Mouse (Mus musculus): Measurements from ENCODE around the gene Ank2.

Gene Ank2

DNA sequence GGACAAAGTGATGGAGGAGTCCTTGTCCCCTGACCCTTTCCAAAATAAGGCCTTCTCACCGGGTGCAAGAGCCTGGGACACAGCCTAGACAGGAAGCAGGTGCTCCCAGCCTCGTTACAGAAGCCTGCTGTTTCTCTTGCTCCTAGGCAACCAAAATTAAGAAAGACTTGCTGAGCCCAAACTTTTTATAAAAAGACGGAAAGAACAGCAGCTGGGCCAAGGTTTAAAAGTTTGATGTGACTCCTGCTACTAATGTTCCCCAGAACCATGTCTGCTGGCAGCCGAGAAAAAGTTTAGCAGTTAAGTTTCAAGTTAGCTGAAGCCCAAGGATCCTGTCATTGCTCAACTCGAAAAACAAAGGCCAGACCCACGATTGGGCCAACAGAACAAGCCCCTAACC is 480.0 kb downstream of the Ank2 start:
- no peak for DNase-seq (ENCODE audit: low read depth)

DNA sequence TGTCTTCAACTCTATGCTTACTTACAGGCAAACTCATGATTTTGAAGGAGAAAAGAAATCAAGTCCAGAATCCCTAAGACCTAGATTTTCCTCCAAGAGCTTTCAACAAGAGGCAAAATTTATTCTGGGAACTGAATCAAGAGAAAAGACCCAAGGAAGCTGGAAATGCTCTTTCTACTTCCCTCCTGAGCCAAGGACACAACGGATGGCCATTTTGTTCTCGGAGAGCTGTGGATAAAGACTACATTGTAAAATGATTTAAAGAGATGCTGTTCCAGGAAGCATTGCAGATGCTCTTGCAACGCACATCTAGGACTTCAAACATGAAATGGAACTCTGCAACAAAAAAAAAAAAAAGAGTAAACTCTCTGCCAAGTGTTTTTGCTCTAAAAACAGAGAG is 481.6 kb downstream of the Ank2 start:
- no peak for DNase-seq (ENCODE audit: low read depth)

DNA sequence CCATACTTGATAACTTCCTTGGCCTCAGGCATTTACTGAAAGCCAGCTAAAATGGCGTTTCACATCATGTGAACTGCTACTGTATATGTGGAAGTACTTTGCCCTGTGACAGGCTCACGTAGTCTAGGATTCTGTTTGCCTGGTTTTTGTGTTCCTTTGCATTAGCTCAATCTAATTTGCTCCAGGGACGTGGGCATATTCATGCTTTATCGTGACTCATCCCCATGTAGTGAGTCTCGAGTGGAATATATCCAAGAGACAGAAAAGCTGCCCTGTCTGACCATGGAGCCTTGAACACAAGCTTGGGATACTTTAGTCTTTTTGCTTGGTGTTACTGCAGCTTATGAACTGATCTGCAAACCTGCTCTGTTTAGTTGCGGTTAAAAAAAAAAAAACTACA is 483.6 kb downstream of the Ank2 start:
- no peak for DNase-seq (ENCODE audit: low read depth)

DNA sequence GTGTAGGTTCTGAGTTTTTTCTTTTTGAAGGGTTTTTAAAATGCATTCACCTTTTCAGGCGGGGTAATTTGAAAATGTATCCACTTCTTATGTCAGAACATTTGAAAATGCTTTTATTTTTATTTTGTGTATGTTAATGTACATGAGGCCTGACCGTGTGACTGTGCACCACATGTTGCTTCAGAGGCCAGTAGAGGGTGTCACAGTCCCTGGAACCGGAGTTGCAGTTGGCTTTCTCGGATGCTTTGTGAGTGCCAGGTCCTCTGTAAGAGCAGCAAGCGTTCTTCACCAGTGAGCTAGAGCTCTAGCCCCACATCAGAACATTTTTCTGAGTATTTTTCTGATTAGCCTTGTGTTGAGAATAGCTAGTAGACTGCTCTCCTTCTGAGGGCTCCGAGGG is 484.0 kb downstream of the Ank2 start:
- DNase-seq (ENCODE audit: low read depth): no peak

DNA sequence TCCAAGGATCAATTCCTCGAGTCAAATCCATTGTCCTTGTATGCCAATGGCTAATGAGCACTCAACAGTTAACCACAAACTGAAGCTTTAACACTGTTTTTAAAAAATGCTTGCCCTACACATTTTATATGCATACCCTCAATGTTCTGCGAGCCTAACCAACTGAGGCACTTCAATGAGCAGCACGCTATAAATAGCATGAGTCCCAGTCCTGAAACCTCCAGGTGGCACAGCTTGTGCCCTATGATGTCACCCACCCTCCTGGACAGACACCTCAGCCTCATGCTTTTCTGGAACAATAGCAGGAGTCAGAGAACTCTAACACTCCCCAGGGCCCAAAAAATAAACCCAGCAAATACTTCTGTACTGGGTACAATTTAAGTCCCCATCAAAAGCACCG is 485.2 kb downstream of the Ank2 start:
- DNase-seq (ENCODE audit: low read depth): no peak

DNA sequence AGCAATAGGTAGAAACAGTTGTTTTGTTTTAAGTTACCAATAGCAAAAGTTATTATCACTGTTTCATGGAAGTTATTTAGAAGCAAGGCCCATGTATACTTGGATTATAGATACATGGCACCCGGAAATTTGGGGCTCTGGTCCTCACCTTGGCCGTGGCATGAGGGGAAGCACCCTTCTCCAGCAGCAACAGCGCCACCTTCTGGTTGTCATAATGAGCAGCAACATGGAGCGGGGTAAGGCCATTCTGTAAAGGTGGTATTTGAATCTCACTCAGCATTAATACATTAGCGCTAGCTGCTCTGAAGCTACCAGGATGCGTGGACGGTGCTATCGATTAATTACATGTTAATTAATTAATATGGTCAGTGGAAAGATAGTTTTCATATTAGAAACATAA is 486.6 kb downstream of the Ank2 start:
- peak; percentile 30 for DNase-seq (ENCODE audit: low read depth)

DNA sequence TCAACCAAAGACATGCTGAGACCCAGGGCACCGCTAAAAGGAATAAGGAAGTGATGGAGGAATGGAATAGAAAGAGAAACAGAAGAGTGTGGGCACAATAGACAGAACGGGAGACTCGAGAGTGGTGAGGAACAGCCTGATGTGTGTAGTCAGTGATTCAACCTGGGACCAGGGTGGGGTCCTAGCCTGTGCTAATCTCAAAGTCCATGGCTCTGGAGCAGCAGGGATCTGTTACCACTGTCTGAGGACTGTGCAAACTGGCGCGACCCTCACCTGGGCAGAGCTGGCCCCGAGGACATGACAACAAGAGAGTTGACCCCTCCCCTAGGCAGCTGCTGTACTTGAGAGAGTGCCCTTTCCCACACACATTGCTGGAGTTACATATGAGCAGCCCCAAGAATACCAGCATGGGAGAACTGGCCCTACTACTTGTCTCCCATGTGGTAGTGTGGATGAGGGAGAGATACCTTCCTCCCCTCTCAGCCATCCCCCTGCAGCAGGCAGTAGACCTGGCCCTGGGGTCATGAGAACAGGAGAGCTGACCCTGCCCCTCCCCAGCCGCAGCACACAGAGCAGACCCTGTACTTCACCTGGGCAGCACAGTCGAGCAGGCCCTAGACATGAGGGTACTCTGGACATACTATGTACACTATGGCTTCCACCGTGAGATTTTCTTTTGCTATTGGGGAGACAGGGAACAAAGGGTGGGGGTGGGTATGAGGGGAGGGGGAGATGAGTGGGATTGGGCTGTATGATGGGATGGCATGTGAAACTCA is 493.1 kb downstream of the Ank2 start:
- no peak for DNase-seq (ENCODE audit: low read depth)

DNA sequence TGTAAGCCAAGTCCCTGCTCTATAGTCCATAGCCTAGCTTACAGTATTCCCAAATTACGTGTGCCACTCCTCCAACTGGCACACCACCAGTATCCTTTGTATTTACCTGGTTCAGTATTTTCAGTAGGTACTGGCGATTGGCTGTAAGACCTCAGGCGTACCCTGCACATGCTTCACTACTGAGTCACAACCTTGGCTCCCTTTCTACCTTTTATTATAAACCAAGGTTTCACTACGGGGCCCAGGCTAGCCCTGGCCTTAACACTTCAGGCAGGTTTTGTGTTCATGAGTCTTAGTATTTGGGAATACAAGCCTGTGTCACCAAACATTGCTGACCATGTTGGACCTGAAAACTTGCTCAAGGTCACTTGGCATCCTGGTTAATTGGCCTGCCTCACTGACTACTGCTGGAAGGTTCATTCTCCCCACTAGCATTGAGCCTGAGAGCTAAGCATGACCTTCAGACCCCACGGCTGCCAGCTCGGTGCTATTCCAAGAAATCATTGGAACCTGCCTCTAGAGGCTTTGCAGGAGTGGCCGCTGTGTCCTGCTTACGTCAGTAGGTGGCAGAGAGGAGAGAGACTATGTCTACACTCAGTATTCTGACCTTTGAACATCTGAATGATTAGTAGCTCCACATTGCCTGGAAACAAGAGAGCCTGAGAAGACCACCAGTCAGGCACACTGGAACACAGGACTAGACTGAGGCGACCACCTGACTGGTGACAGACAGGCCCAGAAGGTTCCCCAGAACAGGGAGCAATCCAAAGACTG is 494.1 kb downstream of the Ank2 start:
- DNase-seq (ENCODE audit: low read depth): no peak

DNA sequence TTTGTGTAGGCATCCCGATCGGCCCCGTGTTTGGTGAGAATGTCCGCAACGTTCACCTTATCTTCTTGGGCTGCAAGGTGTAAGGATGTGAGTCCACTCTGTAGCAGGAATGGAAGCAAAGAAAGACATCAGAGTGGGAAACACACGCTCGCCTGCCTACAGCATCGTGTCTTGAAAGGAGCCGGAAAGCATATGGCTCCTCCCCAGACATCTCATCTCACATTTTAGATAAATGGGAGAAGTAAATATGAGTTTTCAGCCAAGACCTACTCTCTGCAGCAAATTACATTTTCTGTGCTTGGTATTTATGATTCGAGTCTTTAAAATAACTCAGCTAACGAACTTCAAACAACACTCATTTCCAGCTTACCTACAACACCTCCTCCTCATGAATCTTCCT is 495.2 kb downstream of the Ank2 start:
- DNase-seq (ENCODE audit: low read depth): no peak

DNA sequence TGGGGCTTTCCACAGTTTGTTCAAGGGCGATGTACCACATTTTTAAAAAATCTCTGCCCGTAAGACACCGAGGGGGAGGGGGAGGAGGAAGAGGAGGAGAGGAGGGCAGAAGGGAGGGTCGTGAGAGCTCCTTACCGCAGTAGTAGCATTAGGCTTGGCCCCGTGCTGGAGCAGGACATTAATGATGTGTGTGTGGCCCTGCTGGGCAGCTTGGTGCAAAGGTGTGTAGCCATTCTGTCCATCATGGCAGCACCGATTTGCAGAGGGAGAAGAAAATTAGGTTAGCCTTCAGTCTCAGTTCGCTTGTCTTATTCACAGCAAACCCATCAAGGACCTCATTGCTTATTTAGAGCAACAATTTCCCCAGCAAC is 500.4 kb downstream of the Ank2 start:
- no peak for DNase-seq (ENCODE audit: low read depth)

DNA sequence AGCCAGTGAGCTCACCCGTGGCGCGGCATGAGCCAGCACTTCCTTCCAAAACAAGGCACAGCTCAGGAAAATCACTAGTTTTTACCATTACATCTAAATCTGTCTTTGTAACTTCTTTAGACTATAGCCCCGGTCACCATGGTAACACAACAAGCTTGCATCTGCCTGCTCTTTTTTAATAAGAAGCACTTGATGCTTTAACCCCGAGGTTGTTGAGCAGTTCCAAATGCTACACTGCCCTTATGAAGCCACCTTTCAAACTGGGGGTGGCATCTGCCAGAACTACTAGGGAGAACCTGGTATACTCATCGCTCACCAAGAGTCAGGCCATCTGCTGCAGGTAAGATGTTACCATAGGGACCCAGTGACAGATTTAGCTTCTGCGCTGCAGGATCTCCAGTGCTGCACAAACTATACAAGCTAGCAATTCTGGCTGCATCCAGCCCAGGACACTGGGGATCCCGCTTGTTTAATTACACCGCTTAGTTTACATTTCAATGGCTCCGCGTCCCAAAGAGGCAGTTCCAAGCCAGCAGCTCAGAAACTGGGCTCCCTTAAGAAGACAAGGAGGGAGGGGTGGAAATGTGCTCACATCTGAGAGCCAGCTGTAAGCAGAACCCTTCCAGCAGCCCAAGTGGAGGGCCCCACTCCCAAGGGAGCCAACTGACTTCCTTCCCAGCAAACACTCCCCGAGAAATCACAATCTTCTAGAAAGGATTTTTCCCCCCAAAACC is 501.0 kb downstream of the Ank2 start:
- no peak for DNase-seq (ENCODE audit: low read depth)

DNA sequence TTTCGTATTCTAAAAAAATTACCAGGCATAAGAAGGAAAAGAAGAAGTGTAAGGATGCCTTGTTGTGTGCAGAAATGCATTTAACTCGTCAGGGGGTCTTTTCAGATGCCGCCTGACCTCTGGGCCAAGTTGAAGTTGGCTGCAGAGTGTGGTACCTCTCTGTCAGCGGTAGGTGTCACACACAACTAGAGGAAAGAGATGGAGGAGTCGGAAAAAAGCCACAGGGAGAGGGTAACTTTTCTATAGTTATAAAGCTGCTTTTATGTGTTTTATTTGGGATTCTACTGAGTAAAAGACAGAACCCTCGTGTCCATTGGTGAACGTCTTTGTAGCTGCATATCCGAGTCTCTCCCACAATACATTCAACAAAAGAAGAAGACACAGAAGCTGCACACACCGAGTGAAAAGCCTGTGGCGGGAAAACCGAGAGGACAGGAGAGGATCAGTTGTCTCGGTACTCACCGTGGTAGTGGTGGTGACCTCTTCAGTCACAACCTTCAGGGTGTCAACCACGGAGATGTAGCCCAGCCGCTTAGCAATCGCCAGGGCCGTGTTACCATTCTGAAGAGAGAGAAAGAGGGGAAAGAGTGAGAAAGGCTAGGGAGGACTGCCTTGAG is 501.7 kb downstream of the Ank2 start:
- no peak for DNase-seq (ENCODE audit: low read depth)

DNA sequence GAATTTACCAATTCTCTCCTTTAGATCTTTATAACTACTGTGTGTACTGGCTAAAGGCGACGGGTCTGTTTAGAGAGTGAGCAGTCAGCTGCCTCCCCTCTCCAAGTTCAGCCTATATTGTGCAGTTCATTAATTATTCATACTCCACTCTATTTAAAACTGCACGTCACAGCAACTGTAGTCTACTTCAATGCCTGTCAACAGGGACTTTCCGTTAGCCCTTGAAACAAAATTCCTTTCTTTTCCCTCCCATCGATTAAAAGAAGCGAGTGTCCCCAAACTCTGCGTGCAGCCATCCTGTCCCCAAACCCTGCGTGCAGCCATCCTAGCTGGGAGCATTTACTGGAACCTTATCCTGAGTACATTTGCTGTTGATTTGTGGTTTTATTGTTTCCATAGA is 502.4 kb downstream of the Ank2 start:
- no peak for DNase-seq (ENCODE audit: low read depth)

DNA sequence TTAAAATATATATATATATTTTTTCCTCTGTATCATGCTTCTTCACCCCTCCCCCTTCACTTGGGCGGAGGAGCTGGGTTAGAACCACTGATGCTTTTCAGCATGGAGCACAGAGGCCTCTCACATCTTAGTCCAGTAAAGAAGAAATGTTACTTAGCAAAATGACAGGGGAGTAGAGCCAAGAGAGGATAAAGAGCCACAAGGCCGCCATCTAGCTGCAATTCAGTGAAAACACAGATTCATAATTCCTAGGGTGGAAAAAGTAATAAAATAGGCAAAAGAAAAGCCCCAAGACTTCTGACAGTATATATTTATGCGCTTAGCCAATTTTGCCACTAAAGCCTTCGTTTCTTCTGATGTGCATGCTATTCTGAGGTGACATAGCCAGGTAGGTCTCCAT is 503.2 kb downstream of the Ank2 start:
- no peak for DNase-seq (ENCODE audit: low read depth)

DNA sequence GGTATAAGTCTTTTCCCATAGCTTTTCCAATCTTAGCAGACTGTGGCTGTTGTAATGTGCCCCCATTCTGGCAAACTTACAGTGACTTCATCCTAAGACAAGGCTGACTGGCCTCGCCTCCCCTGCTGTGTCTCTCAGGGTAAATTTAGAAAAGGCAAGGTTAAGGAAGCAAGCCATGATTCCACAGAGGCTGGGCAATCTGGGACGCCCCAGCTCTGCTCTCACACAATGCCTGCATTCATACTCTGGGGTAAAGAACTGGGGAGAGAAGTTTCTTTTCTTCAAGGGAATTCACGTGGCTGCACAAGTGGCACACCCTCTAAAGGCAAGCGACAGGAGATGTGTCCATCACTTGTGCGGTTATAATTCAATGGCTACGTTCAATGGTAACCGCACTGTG is 505.0 kb downstream of the Ank2 start:
- no peak for DNase-seq (ENCODE audit: low read depth)

DNA sequence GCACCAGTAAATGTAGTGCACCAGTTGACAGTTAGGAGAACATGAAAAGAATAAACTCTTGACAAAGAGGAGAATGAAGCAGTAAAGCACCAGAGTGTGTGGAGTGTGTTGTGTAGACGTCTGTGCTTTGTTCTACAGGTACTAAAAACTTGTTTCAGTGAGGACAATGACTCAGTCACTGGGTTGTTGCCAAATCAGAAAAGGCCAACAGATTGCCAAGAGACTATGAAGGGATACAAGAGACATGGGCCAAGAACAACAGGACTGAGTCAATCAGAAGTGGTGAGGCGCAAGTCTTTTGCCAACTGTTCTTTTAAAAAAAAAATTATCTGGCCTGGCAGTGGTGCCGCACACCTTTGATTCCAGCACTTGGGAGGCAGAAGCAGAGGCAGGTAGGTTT is 509.2 kb downstream of the Ank2 start:
- no peak for DNase-seq (ENCODE audit: low read depth)

DNA sequence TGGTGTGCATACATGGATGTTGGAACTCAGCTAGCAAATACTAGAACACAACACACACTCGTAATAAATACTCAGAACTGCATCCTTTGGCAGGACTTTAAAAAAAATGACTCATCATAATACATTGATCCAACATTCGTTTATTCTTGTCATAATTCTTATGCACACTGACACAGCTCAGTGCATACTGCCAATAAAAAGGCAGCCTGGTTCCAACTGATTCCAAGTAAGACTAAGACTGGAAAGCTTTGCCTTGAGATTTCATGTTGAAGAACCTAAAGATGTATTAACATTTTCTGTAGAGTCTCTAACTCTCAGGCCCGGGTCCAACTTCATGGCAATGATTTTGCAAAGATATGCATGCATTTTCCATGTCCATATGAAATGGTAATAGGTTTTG is 512.5 kb downstream of the Ank2 start:
- DNase-seq (ENCODE audit: low read depth): no peak

DNA sequence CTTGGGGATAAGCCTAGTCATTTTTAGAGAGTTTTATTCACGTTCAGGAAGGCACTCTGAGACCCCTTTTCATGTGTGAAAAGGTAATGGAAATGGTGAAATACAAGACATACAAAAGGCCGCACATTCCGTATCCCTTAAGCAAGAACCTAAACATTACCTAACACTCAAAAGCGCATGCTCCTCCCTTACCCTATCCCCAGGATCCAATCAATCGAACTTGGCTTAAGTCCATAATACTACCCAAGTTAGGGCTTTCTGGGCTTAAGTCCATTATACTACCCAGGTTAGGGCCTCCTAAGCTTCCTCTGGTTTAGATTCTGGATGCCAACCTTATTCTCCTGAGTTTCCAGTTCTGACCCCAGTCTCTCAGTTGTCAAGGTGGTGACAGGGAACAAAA is 516.3 kb downstream of the Ank2 start:
- no peak for DNase-seq (ENCODE audit: low read depth)

DNA sequence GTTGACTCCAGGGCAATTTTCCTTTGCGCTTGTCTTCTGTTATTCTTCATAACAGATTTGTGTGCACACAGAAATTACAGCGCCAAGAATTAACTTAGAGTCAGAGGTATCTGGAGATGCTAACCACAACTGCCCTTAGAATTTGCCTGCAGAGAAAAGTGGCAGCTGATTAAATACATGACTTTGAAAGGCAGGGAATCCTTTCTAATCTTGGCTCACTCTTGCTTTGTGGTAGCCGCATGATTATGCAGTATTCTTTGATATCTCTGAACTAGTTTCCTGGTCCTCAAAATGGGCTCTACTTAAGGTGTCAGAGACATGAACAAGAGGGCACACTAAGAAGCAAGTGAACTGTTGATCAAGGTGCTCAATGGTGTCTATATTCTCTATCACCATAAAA is 518.0 kb downstream of the Ank2 start:
- no peak for DNase-seq (ENCODE audit: low read depth)

DNA sequence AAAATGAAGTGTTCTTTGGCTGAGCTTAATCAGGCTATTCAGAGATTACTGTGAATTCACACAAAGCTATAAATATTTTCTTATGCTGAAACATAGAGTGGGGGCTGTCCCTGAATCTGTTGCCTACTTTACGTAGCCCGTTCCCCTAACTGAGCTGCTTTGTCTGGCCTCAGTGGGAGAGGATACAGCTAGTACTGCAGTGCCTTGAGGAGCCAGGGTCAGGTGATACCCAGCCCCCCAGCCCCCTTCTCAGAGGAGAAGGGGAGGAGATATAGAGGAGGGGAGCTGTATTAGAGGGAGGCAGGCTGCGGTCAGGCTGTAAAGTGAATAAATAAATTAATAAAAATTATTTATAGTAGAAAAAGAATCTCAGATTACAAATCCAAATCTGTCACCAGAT is 519.5 kb downstream of the Ank2 start:
- no peak for DNase-seq (ENCODE audit: low read depth)

DNA sequence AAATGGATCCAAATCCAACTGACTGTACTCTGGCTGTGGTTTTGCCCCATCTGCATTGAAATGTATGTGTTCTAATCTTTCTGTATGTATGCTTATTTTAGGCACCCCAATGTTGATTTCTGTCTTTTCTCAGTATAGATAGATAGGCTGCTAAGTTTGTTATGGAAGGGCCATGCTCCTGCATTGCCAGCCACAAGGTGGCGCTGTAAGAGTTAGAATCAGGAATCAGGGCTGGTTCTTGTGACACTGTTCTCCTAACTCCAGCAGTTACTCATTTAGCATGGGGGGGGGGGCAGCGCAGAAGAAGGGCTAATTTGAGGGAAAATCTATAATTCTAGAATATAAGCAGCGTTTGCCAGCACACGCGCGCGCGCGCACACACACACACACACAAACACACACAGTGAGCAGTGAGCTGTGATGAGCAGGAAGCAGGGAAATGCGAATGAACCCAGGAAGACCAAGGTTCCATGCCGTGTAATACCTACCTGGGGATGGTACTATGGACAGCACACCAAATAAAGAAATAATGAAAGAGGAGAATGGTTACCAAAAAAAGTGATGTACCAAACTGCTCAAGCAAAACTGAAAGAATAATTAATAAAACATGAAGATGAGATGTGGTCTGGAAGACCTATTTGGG is 520.3 kb downstream of the Ank2 start:
- DNase-seq (ENCODE audit: low read depth): peak; percentile 39

DNA sequence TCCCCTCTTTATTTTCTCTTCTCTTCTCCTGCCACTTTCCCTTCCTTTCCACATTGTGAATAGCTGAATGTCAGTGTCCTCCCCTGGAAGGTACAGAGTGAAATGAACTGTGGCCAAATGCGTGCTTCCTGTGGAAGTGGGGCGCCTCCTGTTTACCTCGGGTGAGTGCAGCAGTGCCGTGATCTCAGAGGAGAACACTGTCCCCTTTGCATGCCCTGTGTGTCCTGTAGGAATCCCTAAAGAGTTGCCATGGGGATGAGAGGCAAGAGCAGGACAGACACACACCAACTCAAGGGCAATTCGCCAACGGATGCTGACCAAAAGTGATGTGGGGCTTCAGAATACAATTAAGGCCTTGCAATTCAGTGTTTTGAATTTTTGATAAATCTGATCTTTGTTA is 521.8 kb downstream of the Ank2 start:
- DNase-seq (ENCODE audit: low read depth): no peak

All from induced T-regulatory cell, adult 2 months (primary cell).